Mouse (Mus musculus): ENCODE data around the gene Lmf1. TPM values are rescaled to one million over a fixed set of nuclear protein-coding genes. Genes with fewer than 3 reads are reported as not detected.
A peak's percentile ranks its signal among the peaks of the same experiment; 100 is the strongest.

Gene Lmf1
- total and polyA plus RNA-seq, 2 experiments from 2014 or later = 19.8 to 27.6 TPM

DNA sequence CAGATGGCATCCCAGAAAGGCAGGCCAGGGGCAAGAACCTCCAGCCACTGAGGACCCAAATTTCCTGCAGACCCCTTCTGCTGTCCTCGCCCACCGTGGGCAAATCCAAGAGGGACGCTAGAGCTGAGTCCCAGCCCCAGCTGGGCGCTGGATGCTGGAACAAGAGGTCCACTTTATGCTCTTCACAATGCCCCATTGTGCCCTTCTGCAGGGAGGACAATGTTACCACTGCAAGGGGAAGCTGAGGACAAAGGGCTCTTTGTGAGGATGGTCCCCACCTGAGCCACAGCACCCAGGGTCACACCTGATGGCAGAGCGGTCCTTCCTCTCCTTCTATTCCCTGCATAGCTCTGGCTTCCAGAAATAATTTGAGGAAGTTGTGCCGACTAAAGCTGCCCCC lies 1.6 kb upstream of the Lmf1 start:
- 56% methylated on average over 6 of the region's 6 CpGs for WGBS
- Histone ChIP-seq H3K36me3 (ENCODE audit: insufficient read depth, low read length) (no peaks in the 10 kb centered on the region), H3K9me3 (ENCODE audit: low read length) (no peaks in the 10 kb centered on the region), H3K4me1 (ENCODE audit: insufficient read depth, low read length) (peaks cover 7% of the 10 kb centered on the region; the same call in 1 of the 2 replicates), H3K27ac (ENCODE audit: low read depth, low read length) (no peak overlapping the region), H3K4me2 (ENCODE audit: low read depth, low read length, poor library complexity, severe bottlenecking) (no peak overlapping the region), H3K9ac (replicated peaks; ENCODE audit: low read length, poor library complexity, severe bottlenecking) (no peak overlapping the region), H3K4me3 (ENCODE audit: low read depth, low read length) (no peak overlapping the region), H3K27me3 (ENCODE audit: insufficient read depth, low read length) (peaks cover 4% of the 10 kb centered on the region; the same call in 1 of the 2 replicates)
- ATAC-seq (ENCODE audit: low FRiP score) (no peak), DNase-seq (ENCODE audit: low spot score) (no peak)
- no peak for TF ChIP-seq CTCF (IDR thresholded peaks at IDR 0.05)

DNA sequence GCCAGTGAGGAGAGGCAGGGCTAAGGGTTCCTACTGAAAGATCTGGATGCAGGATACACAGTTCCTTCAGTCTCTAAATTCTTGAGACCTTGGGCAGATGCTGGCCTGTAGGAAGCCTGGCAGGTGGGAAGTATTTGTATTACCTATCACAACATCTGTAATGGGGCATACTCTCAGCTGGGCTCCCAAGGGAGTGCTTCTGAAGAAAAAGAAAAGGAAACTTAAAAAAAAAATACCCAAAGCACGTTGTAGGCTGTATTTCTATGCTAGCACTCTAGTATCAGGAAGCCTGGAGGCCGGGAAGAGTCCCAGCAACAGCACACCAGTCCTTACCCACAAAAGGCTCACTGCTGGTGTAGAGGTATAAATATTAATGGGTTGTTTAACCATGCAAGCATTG lies 1.2 kb upstream of the Lmf1 start:
- Histone ChIP-seq H3K36me3 (ENCODE audit: insufficient read depth, low read length) (no peaks in the 10 kb centered on the region), H3K9me3 (ENCODE audit: low read length) (no peaks in the 10 kb centered on the region), H3K4me3 (ENCODE audit: low read depth, low read length) (no peak overlapping the region), H3K9ac (replicated peaks; ENCODE audit: low read length, poor library complexity, severe bottlenecking) (no peak overlapping the region), H3K27me3 (ENCODE audit: insufficient read depth, low read length) (peaks cover 4% of the 10 kb centered on the region; the same call in 1 of the 2 replicates), H3K4me2 (ENCODE audit: low read depth, low read length, poor library complexity, severe bottlenecking) (no peak overlapping the region), H3K4me1 (ENCODE audit: insufficient read depth, low read length) (peaks cover 7% of the 10 kb centered on the region; the same call in 1 of the 2 replicates), H3K27ac (ENCODE audit: low read depth, low read length) (no peak overlapping the region)
- ATAC-seq (ENCODE audit: low FRiP score) = no peak
- WGBS = 46% methylated on average over 2 of the region's 2 CpGs
- no peak for DNase-seq (ENCODE audit: low spot score)
- TF ChIP-seq CTCF (IDR thresholded peaks at IDR 0.05) = no peak

DNA sequence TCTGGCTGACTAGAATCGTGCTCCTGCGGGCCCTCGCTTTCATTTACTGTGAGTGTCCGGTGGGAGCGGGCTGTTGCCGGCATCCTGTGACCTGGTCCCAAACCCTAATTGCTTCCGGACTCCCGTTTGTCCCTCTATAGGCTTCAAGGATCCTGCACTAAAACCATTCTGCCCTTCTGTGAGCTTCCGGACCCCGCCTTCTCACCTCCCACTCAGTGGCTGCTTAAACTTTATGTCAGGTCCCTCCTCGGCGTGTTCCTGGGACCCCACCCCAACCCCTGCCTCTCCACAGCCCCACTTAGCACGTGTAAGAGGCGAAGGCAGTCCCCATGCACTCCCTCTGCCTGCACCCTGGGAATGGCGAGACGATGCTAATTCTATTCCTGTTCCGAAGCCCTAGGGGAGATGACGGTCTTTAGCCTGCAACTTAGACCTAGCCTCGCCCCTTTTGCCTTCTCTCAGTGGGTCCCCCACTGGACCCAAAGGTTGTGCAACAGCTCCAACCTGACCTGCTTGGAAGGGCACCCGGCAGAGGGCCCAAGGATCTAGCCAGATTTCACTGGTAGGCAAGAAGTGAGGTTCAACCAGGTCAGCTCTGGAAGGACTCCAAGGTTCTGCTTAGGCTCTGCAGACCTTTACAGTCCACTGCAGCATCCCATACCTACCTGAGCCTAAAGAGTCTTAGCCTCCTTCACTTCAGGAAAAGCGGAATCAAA lies 605 bp downstream of the Lmf1 start:
- H3K9ac ChIP-seq (replicated peaks; ENCODE audit: low read length, poor library complexity, severe bottlenecking) = peak overlapping the region; percentile 79
- peaks cover 7% of the 10 kb centered on the region; the same call in 1 of the 2 replicates for H3K4me1 ChIP-seq (ENCODE audit: insufficient read depth, low read length)
- peak overlapping the region; percentile 65 for H3K27ac ChIP-seq (ENCODE audit: low read depth, low read length)
- H3K4me3 ChIP-seq (ENCODE audit: low read depth, low read length) = peak overlapping the region; percentile 60
- no peak; the same call in 1 of the 2 replicates for TF ChIP-seq CTCF (IDR thresholded peaks at IDR 0.05)
- no peaks in the 10 kb centered on the region for H3K27me3 ChIP-seq (ENCODE audit: insufficient read depth, low read length)
- no peaks in the 10 kb centered on the region for H3K9me3 ChIP-seq (ENCODE audit: low read length)
- ATAC-seq (ENCODE audit: low FRiP score) = peak; percentile 50
- no peaks in the 10 kb centered on the region for H3K36me3 ChIP-seq (ENCODE audit: insufficient read depth, low read length)
- peak overlapping the region; percentile 90 for H3K4me2 ChIP-seq (ENCODE audit: low read depth, low read length, poor library complexity, severe bottlenecking)
- DNase-seq (ENCODE audit: low spot score) = no peak
- 6% methylated on average over 21 of the region's 21 CpGs for WGBS

DNA sequence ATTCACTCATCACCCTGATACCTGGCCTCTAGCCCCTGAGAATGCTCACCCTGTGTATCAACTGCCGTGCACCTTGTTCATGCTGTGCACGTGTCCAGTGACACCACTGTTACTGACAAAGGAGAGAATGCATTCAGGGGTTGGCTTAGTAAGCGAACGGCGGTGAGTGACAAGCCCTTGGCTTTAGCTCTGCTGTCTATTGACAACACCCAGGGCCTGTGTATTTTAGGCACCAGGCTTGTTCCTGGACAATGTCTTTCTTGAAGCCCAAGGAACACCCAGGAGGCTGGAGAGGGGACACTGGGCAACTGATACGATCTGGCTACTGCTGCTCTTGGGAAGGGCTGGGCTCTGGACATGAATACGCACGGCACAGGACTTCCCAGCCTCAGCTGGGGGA lies 3.2 kb downstream of the Lmf1 start:
- 76% methylated on average over 8 of the region's 8 CpGs for WGBS
- Histone ChIP-seq H3K9ac (replicated peaks; ENCODE audit: low read length, poor library complexity, severe bottlenecking) (no peak overlapping the region), H3K27me3 (ENCODE audit: insufficient read depth, low read length) (no peaks in the 10 kb centered on the region), H3K4me3 (ENCODE audit: low read depth, low read length) (no peak overlapping the region), H3K36me3 (ENCODE audit: insufficient read depth, low read length) (peaks cover 9% of the 10 kb centered on the region; the same call in 1 of the 2 replicates), H3K27ac (ENCODE audit: low read depth, low read length) (no peak overlapping the region), H3K4me2 (ENCODE audit: low read depth, low read length, poor library complexity, severe bottlenecking) (no peak overlapping the region), H3K4me1 (ENCODE audit: insufficient read depth, low read length) (peaks cover 7% of the 10 kb centered on the region; the same call in 1 of the 2 replicates), H3K9me3 (ENCODE audit: low read length) (no peaks in the 10 kb centered on the region)
- DNase-seq (ENCODE audit: low spot score) (no peak), ATAC-seq (ENCODE audit: low FRiP score) (no peak)
- TF ChIP-seq CTCF (IDR thresholded peaks at IDR 0.05) = no peak

DNA sequence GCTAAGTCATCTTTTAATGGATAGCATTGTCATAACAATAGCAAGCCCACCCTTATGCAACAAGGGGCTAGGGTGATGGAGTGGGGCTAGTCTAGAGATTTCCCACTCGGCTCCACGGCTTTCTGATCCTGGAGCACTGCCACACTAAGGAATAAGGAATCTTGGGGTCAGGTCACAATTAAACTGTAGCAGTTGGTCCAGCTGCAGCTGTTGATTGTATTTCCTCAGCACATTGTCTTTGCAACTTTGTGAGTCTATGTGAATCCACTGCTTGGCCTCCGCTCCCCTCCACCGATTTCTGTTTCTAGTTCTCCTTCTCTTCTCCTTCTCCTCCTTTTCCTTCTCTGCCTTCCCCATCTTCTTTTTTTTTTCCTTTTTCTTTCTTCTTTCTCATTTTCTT lies 4.2 kb downstream of the Lmf1 start:
- Histone ChIP-seq H3K9me3 (ENCODE audit: low read length) (no peaks in the 10 kb centered on the region), H3K27ac (ENCODE audit: low read depth, low read length) (no peak overlapping the region), H3K27me3 (ENCODE audit: insufficient read depth, low read length) (no peaks in the 10 kb centered on the region), H3K9ac (replicated peaks; ENCODE audit: low read length, poor library complexity, severe bottlenecking) (no peak overlapping the region), H3K4me3 (ENCODE audit: low read depth, low read length) (no peak overlapping the region), H3K36me3 (ENCODE audit: insufficient read depth, low read length) (peaks cover 10% of the 10 kb centered on the region), H3K4me2 (ENCODE audit: low read depth, low read length, poor library complexity, severe bottlenecking) (no peak overlapping the region), H3K4me1 (ENCODE audit: insufficient read depth, low read length) (peaks cover 4% of the 10 kb centered on the region; the same call in 1 of the 2 replicates)
- DNase-seq (ENCODE audit: low spot score) (no peak), ATAC-seq (ENCODE audit: low FRiP score) (no peak)
- WGBS = 82% methylated on average over 4 of the region's 4 CpGs
- TF ChIP-seq CTCF (IDR thresholded peaks at IDR 0.05) = no peak

DNA sequence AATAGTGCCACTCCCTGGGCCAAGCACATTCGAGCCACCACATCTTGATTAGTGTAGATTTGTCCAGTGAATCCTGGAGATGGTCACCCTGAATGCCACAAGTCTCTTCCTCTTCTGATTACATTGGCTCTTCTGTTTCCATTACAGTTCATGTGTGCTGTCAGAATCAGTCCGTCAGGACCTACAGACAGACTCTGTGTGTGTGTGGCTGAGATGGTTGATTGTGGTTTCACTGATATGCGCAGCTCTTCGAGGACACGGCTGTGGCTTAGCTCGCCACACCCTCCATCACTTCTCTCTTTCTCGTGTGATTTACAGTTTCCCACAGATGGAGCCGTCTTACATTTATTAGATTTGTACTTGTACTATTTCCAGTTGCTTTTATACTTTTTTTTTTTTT lies 5.0 kb downstream of the Lmf1 start:
- peaks cover 12% of the 10 kb centered on the region for H3K36me3 ChIP-seq (ENCODE audit: insufficient read depth, low read length)
- no peak overlapping the region for H3K4me2 ChIP-seq (ENCODE audit: low read depth, low read length, poor library complexity, severe bottlenecking)
- DNase-seq (ENCODE audit: low spot score) = no peak
- H3K27ac ChIP-seq (ENCODE audit: low read depth, low read length) = no peak overlapping the region
- H3K4me1 ChIP-seq (ENCODE audit: insufficient read depth, low read length) = peaks cover 4% of the 10 kb centered on the region; the same call in 1 of the 2 replicates
- H3K4me3 ChIP-seq (ENCODE audit: low read depth, low read length) = no peak overlapping the region
- no peak overlapping the region for H3K9ac ChIP-seq (replicated peaks; ENCODE audit: low read length, poor library complexity, severe bottlenecking)
- TF ChIP-seq CTCF (IDR thresholded peaks at IDR 0.05) = no peak
- ATAC-seq (ENCODE audit: low FRiP score) = no peak
- no peaks in the 10 kb centered on the region for H3K9me3 ChIP-seq (ENCODE audit: low read length)
- WGBS = 90% methylated on average over 8 of the region's 8 CpGs
- H3K27me3 ChIP-seq (ENCODE audit: insufficient read depth, low read length) = no peaks in the 10 kb centered on the region

All from midbrain, postnatal 0 days (tissue).